24 mouse cellular contexts compared by ENCODE assay signal in the genomic region with DNA sequence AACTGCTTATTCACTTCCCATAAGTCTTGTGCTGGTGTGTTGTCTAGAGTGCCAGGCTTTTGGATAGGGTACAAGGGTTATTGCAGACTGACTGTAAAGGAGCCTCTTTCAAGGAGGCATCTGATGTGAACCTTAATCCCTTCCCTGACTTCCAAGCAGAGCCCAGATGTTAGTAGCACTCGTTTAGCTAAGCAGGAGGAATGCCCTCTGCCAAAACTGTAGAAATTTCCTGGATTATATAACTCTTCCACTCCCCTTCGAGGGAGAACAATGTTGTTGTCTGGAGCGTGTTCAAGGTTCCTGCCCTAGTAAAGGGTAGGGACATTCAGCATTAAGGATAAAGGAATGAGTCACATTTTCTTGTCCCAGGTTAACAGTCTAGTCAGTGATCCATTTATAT. TPM values are rescaled to one million over a fixed set of nuclear protein-coding genes. Genes with fewer than 3 reads are reported as not detected.
"Had no signal": no experiment of that assay in that cellular context is flagged by ENCODE, and none has a peak within 500 bp of the region (broad histone marks: within the 10 kb centered on the region; RNA-seq: fewer than 3 reads in every experiment).

No protein-coding gene starts in this region.

- H3K4me1 ChIP-seq: heart, embryonic 12.5 days; hindbrain, embryonic 10.5 days; hindbrain, embryonic 15.5 days; limb, embryonic 12.5 days had no signal

- ATAC-seq: hindbrain, postnatal 0 days; liver, postnatal 0 days had no signal

- H3K36me3 ChIP-seq: heart, embryonic 10.5 days; heart, embryonic 12.5 days; hindbrain, embryonic 10.5 days; hindbrain, embryonic 13.5 days; hindbrain, embryonic 15.5 days; limb, embryonic 10.5 days; limb, embryonic 12.5 days; liver, embryonic 13.5 days; liver, embryonic 15.5 days had no signal

- DNase-seq: gastrocnemius, adult 2 months; gastrocnemius, postnatal 10 days; gastrocnemius, postnatal 25 days; heart, adult 2 months; heart, postnatal 10 days; heart, postnatal 4 days; kidney, postnatal 10 days; liver; liver, embryonic 13.5 days; liver, postnatal 0 days had no signal

- H3K4me2 ChIP-seq: heart, embryonic 12.5 days; hindbrain, embryonic 13.5 days; hindbrain, embryonic 15.5 days; limb, embryonic 12.5 days; liver, embryonic 11.5 days; liver, embryonic 13.5 days; liver, embryonic 15.5 days had no signal

- H3K9me3 ChIP-seq: heart, embryonic 10.5 days; heart, embryonic 12.5 days; hindbrain, embryonic 10.5 days; hindbrain, embryonic 13.5 days; hindbrain, embryonic 15.5 days; limb, embryonic 10.5 days; limb, embryonic 12.5 days; liver, embryonic 13.5 days; liver, embryonic 15.5 days had no signal

- H3K9ac ChIP-seq: heart, embryonic 12.5 days; hindbrain, embryonic 13.5 days; hindbrain, embryonic 15.5 days; limb, embryonic 12.5 days; liver, embryonic 13.5 days; liver, embryonic 15.5 days; liver, postnatal 0 days had no signal

- H3K27me3 ChIP-seq: heart, embryonic 12.5 days; hindbrain, embryonic 13.5 days; hindbrain, embryonic 15.5 days; limb, embryonic 12.5 days; liver, embryonic 13.5 days had no signal

- H3K4me3 ChIP-seq: gastrocnemius, adult 2 months; heart, adult 2 months; heart, embryonic 10.5 days; heart, embryonic 12.5 days; hindbrain, embryonic 10.5 days; hindbrain, embryonic 13.5 days; hindbrain, embryonic 15.5 days; layer of hippocampus, adult 2 months; left cerebral cortex, adult 2 months; limb, embryonic 10.5 days; limb, embryonic 12.5 days; liver, embryonic 13.5 days; liver, embryonic 15.5 days had no signal

- H3K27ac ChIP-seq: gastrocnemius, adult 2 months; heart, adult 2 months; heart, embryonic 10.5 days; hindbrain, embryonic 10.5 days; hindbrain, embryonic 13.5 days; hindbrain, embryonic 15.5 days; hindbrain, postnatal 0 days; layer of hippocampus, adult 2 months; left cerebral cortex, adult 2 months; limb, embryonic 10.5 days; limb, embryonic 12.5 days; liver, embryonic 13.5 days; liver, embryonic 15.5 days had no signal

RNA-seq across cellular contexts. Expression of a gene that starts 43.2 kb away (rescaled TPM):
- total RNA-seq: gastrocnemius, postnatal 25 days; left cerebral cortex, postnatal 36 days had no signal
- polyA plus RNA-seq: kidney, embryonic 16.5 days; limb, embryonic 10.5 days; liver, embryonic 11.5 days had no signal
